Mouse (Mus musculus) MEL (cell line): ENCODE results near the gene Cpox.
A peak's percentile ranks its signal among the peaks of the same experiment; 100 is the strongest.
"Not testable (repeated sequence)": the region's sequence is repeated elsewhere in the genome, so short reads cannot be mapped to it uniquely, and the experiment has no call there.

Experiments
- CTCF ChIP-seq, 3 experiments: IDR thresholded peaks in 2 of 3; conservative IDR thresholded peaks in 1 of 3; 2 replicates each; pipeline ENCODE4 v1.5.1; 2011 to 2012; ENCODE audit warnings: low read length in 3 of 3, low read depth in 2 of 3, mild to moderate bottlenecking in 2 of 3, improper control_type of control experiment in 1 of 3, inconsistent platforms in 1 of 3, mixed read lengths in 1 of 3, moderate library complexity in 1 of 3; ENCODE audit not compliant: control insufficient read depth in 1 of 3, insufficient read depth in 1 of 3, poor library complexity in 1 of 3, severe bottlenecking in 1 of 3
- EP300 ChIP-seq, 2 experiments: IDR thresholded peaks; 2 replicates each; pipeline ENCODE4 v1.6.1; 2011; ENCODE audit warnings: improper control_type of control experiment in 2 of 2, low read length in 2 of 2, low read depth in 1 of 2, mild to moderate bottlenecking in 1 of 2
- ETS1 ChIP-seq: IDR thresholded peaks from 2 replicates; pipeline ENCODE4 v1.6.1; 2012; ENCODE audit warnings: low read depth, mild to moderate bottlenecking, inconsistent platforms, low read length, improper control_type of control experiment, moderate library complexity
- GATA1 ChIP-seq: IDR thresholded peaks from 2 replicates; pipeline ENCODE4 v1.6.1; 2011; ENCODE audit warnings: low read depth, low read length, improper control_type of control experiment
- POLR2A ChIP-seq, 2 experiments: IDR thresholded peaks; 2 replicates each; pipeline ENCODE4 v1.6.1; 2011 to 2012; ENCODE audit warnings: low read length in 2 of 2, mild to moderate bottlenecking in 2 of 2, control low read depth in 1 of 2, improper control_type of control experiment in 1 of 2, low read depth in 1 of 2, moderate library complexity in 1 of 2; ENCODE audit not compliant: control insufficient read depth in 1 of 2, insufficient read depth in 1 of 2, poor library complexity in 1 of 2
- TBP ChIP-seq: IDR thresholded peaks from 2 replicates; pipeline ENCODE4 v1.8.0; 2011; ENCODE audit warnings: low read depth, low read length, improper control_type of control experiment

GRCm38 (mm10) chr16:58665137-58665536, 5.0 kb upstream of the Cpox start:
- not testable (repeated sequence) for TF ChIP-seq POLR2A (IDR thresholded peaks at IDR 0.05; ENCODE audit: control insufficient read depth in 1 of 2, insufficient read depth in 1 of 2, low read depth in 1 of 2, low read length in 2 of 2, poor library complexity in 1 of 2); EP300 (IDR thresholded peaks at IDR 0.05; ENCODE audit: low read depth in 1 of 2, low read length in 2 of 2); GATA1; CTCF (IDR thresholded peaks at IDR 0.05 in 2 of 3, conservative IDR thresholded peaks at IDR 0.05 in 1 of 3; ENCODE audit: control insufficient read depth in 1 of 3, insufficient read depth in 1 of 3, low read depth in 2 of 3, low read length in 3 of 3, poor library complexity in 1 of 3, severe bottlenecking in 1 of 3); ETS1
- TF ChIP-seq TBP, result peak; percentile 51
